Mouse (Mus musculus): ENCODE results near the gene Pdzph1.

Gene Pdzph1

DNA sequence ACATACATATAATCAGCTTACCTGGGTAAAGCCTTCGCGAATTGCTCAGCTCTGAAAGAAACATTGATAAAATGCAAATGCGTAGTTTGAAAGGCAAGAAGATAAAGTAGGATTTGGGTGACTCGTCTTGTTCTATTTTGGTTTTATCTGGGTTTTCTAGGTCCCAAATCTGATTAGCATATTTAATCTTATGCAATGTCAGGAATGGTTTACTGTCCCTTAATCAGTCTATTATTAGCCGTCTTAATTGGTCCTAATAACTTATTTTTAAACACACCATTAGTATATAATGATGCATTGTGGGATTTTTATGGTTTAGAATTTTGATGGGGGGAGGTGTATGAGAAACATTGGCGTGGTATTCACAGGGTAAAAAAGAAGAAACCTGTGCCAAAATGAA lies at the start of gene Pdzph1:
Gene Pdzph1, minus strand, starts transcription at position 101 of the 400 bp plus-strand sequence.
- DNase-seq (ENCODE audit: low spot score), result no peak

GRCm38 (mm10) chr17:59039754-59040153 lies 48.6 kb upstream of the Pdzph1 start:
- DNase-seq (ENCODE audit: low spot score), result peak; percentile 58

DNA sequence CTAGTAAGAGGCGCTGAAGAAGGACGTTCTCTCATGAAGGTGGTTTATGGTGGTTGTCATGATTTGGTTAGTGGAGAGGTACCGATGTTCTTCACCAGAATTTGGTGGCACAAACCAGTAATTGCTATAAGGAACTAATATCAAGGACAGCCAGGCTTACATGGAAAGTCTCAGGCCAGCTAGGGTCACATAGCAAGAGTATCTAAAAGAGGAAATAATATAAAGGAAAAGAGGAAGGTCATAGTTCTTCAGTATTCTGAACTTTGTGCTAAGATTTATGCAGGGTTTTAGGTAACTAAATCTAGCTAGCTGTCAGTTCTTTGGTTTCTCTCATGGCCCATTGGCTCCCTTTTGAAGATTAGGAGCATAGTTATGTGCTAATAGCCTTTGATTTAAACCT lies 42.3 kb upstream of the Pdzph1 start:
- no peak for DNase-seq (ENCODE audit: low spot score)

GRCm38 (mm10) chr17:59026336-59026735 lies 35.2 kb upstream of the Pdzph1 start:
- DNase-seq (ENCODE audit: low spot score), result no peak

- peak; percentile 32 for DNase-seq (ENCODE audit: low spot score)
Measured at GRCm38 (mm10) chr17:59024502-59024901, 33.3 kb upstream of the Pdzph1 start.

DNA sequence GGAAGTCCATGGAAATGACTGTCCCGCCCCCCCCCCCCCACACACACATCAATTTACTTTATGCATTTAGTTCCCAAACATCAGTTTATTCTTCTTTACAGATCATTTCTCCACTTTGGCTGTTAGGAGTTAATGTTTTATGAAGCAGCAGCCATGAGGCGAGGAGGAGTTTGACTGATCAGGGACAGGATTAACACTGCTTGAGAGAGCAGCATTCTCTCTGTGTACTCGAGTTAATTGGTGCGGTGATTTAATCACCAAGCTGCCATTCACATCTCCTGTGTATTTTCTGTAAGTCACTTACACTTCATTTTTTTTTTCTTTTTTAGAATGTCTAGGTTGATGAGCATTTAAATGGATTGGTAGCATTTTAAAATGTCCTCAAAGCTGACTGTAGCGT lies 32.8 kb upstream of the Pdzph1 start:
- peak; percentile 19 for DNase-seq (ENCODE audit: low spot score)

GRCm38 (mm10) chr17:59018666-59019065 lies 27.5 kb upstream of the Pdzph1 start:
- DNase-seq (ENCODE audit: low spot score), result no peak

DNA sequence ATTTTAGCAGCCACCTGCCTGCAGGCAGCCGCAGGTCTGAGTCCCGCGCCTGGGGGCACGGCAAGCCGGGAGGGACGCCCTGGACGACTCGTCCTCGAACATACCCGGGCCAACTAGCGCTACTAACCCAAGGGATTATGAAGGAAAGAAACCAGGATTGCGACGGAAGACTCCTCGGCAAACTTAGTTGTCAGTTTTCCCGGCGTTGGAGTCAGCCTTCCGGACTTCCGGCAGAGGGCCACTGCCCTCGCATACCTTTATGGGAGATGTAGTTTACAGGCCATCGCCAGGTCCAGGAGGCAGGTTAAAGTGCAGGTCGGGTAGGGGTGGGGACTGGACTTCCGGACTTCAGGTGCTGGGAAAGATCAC lies 21.9 kb upstream of the Pdzph1 start, which contains the start of gene Nudt12:
Gene Nudt12, minus strand, starts transcription at position 282 of the 369 bp plus-strand sequence.
- peak; percentile 79 for DNase-seq (ENCODE audit: low spot score)

- peak; percentile 32 for DNase-seq (ENCODE audit: low spot score)
Measured at GRCm38 (mm10) chr17:59012421-59013090, 21.4 kb upstream of the Pdzph1 start.

DNA sequence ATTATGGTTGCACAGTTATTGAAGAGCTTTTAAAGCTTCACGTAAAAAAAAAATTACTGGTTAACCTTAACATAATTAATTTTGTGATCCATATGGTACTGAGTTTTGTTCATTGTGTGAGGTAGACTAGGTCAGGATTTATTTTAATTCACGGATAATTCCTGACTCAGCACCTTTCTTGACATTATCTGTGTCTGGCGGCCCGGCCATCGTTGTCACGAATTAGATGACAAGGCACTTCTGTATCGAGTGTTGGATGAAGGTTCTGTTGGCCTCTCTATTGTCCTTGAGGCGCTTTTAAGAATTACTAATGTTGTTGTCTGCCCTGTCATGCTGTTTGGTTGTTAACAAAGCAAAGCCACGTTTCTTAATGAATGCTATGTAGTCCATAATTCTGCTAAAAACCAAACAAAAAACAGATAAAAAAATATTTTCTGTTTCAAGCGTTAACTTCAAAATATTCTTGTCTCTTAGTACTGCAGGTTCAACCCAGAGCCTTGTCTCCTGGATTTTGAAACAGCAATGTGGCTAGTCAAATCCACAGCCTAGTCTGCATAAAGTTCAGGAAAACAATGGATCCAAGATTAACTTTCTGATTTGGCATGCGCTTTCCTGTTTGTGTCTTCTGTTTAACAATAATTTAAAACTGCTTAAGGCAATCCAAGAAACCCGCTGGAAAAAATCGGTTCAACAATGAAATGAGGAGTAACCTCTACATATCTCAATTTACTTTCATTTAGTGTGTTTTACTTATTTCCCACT lies 20.6 kb upstream of the Pdzph1 start:
- DNase-seq (ENCODE audit: low spot score), result no peak

GRCm38 (mm10) chr17:58973237-58973636 lies 17.9 kb downstream of the Pdzph1 start:
- DNase-seq (ENCODE audit: low spot score), result no peak

GRCm38 (mm10) chr17:58959905-58960304 lies 31.3 kb downstream of the Pdzph1 start:
- peak; percentile 74 for DNase-seq (ENCODE audit: low spot score)

DNA sequence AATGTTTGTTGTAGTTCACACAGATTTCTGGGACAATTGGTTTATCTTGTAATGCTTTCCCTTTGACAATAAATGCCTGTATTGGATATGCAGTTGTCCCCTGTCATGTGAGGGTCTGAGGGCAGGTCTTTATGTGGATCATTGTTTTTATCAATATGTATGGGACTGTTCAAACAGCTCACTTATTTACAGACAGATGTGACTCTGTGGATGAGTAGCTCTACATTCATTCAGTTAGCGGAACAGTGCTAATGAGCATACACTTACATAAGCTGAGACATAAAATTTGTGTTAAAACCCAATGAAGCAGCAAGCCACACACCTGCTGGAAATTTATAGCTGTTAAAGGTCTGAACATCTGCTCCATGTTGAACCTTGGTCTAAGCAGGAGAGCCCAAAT lies 34.1 kb downstream of the Pdzph1 start:
- no peak for DNase-seq (ENCODE audit: low spot score)

GRCm38 (mm10) chr17:58943015-58943822 lies 48.0 kb downstream of the Pdzph1 start:
- DNase-seq (ENCODE audit: low spot score), result no peak

DNA sequence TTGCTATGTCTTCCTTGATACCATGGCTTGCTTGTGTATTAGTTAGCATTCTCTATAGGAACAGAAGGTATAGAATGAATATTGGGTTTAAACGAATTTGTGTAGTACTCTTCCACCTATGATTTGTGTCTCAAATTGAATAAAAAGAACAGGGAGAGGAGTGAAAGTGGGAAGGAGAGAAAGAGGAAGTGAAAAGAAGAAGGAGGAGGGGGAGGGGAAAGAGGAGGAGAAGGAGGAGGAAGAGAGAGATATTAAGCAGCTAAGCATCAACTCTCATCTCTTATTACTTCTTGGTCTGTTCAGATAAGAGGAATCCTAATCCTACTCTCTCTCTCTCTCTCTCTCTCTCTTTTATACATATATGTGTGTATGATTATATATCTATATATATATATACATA lies 52.6 kb downstream of the Pdzph1 start:
- no peak for DNase-seq (ENCODE audit: low spot score)

- no peak for DNase-seq (ENCODE audit: low spot score)
Measured at GRCm38 (mm10) chr17:58937533-58937932, 53.6 kb downstream of the Pdzph1 start.

DNA sequence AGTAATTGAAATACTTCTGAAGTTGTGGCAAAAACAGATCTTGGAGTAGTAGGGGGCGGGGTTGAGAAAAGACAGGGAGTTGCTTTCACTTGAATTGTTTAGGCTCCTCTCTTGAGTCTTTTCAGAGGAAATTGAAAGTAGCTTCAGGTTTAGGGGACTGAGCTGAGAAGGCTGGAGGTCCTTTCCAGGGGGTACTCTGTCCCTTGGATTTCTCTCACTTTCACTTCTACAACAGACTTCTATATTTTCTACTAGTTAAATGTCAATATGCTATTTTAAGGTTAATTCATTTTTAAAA lies 58.2 kb downstream of the Pdzph1 start:
- DNase-seq (ENCODE audit: low spot score), result no peak

DNA sequence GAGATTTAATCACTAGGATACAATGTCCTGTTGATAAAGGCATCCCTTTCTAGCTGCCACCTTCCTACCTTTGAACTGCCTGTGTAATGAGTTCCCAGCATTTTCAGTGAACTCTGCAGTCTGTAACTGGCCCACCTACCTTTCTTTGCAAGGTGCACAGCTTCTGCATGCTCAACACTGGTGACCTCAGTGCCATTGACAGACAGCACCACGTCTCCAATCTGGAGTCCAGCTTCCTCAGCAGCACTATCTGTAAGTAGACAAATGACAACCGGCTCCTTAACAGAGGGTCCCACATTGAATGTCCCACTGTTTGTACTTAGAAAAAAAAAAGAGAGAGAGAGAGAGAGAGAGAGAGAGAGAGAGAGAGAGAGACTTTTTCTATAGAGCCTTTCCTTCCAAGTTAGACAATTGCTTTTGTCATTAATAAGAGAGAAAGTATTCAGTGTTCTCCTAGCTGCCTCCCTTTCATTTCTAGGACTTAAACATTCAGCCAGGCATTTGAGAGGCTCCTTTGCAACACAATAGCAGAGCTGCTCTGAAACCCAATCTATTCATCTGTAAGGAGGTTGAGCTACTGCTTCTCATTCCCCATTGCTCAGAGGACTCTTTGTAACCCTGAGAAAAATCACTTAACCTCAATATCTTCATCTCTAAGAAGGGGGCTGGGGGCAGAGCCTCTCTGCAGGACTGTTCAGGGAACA lies 58.7 kb downstream of the Pdzph1 start:
- peak; percentile 58 for DNase-seq (ENCODE audit: low spot score)

DNA sequence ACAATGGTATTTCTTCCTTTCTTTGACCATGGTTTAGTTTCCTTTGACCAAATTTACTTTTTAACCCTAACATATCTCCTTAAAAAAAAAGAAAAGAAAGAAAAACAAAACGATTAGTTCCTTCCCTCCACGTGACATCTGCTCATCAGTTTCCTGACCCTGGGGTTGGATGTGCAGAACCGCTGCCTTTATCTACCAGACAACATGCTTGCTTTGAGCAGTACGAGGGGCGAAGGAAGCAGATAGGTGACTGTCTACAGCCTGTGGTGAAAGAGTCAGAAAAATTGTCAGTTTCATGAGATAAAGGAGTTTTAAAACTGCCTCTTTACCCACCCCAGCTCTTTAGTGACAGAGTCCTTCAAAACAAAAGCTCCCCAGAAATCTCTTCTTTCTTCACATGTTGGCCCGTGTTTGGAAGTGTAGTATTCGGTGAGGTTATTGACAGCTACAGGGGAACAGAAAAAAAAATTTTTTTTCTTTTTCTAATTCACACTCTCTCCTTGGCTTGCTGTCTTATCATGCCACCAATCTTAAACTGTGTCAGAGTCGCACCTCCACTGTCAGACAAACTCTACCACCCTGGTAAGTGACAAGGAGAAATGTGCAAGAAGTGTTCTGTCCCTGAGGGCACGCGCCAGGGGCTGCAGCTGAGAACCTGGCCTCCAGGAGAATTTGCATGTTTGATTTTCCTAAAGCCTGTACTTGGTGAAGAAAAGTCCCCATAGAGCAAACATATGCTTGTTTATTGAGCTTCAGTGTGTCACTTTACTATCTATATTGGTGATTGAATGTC lies 66.2 kb downstream of the Pdzph1 start:
- no peak for DNase-seq (ENCODE audit: low spot score)

DNA sequence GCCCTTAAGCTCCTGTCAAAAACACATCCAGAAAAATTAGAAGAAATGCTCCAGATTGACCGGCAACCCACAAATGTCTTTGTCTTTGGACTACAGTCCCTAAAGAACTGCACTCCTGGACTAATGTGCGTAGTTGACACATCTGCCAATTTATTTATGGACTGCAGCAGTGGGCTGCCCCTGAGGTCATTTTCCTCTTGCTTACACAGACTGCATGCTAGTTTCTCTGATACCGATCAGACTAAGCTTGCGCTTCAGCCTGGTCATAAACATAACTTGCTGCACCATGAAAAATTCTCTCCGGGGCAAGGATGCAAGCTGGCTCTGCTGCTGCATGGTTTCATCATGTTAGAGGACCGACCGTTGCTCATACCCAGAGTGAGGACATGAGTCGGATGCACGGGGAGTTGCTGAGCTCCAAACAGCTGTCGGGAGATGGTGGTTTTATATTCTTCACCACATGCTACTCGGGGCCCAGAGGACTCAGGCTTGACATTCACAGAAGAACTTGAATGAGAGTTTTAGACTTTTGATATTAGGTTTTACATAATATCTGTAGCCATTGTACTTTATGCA lies 67.2 kb downstream of the Pdzph1 start:
- peak; percentile 23 for DNase-seq (ENCODE audit: low spot score)

DNA sequence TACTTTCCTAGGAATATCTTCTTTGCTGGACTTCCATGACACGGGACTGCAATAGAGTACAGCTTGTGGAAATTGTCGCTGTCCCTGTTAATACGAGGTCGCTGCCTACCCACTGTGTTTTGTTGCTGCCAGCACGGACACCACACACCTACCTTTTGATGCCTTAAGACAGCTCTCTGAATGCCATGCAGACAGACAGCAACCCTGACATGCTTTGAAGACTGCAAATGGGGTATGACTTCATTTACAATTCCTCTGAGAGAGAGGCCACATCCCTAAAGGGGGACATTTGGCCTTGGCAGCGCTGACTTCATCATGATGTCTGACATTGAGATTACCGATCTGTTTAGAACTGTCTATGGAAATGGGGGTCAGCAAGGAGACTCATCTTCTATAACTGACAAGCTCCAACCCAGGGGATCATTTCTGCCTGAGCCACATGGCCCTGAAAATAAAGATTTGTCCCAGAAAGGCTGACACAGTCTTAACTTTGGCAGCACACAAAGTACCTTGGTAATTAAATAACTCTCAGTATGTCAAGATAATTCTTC lies 67.8 kb downstream of the Pdzph1 start:
- DNase-seq (ENCODE audit: low spot score), result no peak
